ENCODE assay signal across 8 mouse cellular contexts in genomic region chr9:98986476-98987096, GRCm38 (mm10). TPM values are rescaled to one million over a fixed set of nuclear protein-coding genes. Genes with fewer than 3 reads are reported as not detected.
DNase-seq lines count a peak whose midpoint lies in the region; ATAC-seq and TF ChIP-seq lines count a peak whose summit lies in the region.

No protein-coding gene starts in this region.

- peak overlapping the region; percentile 53 for H3K4me2 ChIP-seq in forebrain, postnatal 0 days (ENCODE audit: low read depth)
- peak overlapping the region; percentile 100 for H3K4me2 ChIP-seq in lung, postnatal 0 days (replicated peaks; ENCODE audit: low read depth, low read length)

- H3K27me3 ChIP-seq in forebrain, postnatal 0 days (ENCODE audit: insufficient read depth, low read length), result 0 out of 2 replicates have a peak, but pooled peaks cover 5% of the 10 kb centered on the region
- peaks cover 3% of the 10 kb centered on the region; the same call in 1 of the 2 replicates for H3K27me3 ChIP-seq in lung, postnatal 0 days (replicated peaks; ENCODE audit: insufficient read depth, low read length)

- WGBS in lung, adult 2 months, result under 1% methylated on average over 49 of the region's 50 CpGs
- WGBS in forebrain, postnatal 0 days, result 2% methylated on average over 50 of the region's 50 CpGs
- WGBS in lung, postnatal 0 days, result 4% methylated on average over 43 of the region's 50 CpGs

- no peak for TF ChIP-seq POLR2A in lung, adult 2 months (IDR thresholded peaks at IDR 0.05; ENCODE audit: borderline replicate concordance, extremely low read depth, low read depth, low read length)

- H3K27ac ChIP-seq in forebrain, postnatal 0 days (ENCODE audit: low read depth, low read length), result no peak overlapping the region
- no peak overlapping the region for H3K27ac ChIP-seq in lung, postnatal 0 days (ENCODE audit: low read length)

- no peak for TF ChIP-seq EP300 in lung, postnatal 0 days (IDR thresholded peaks at IDR 0.05)

- DNase-seq in lung, adult 2 months, result no peak
- DNase-seq in lung, postnatal 25 days (ENCODE audit: low spot score), result no peak
- DNase-seq in adipocyte (ENCODE audit: low spot score), result peak; percentile 29
- peak; percentile 58 for DNase-seq in forebrain, postnatal 0 days
- DNase-seq in lung, postnatal 0 days (ENCODE audit: low spot score), result peak; percentile 32
- DNase-seq in urinary bladder, postnatal 4 days (ENCODE audit: low spot score in 2 of 2), result no peak
- no peak for DNase-seq in frontal cortex, postnatal 25 days (ENCODE audit: low spot score in 2 of 2)
- DNase-seq in ovary, postnatal 36 days (ENCODE audit: low spot score), result no peak

- ATAC-seq in forebrain, postnatal 0 days, result peak; percentile 66
- ATAC-seq in lung, postnatal 0 days, result peak; percentile 22

- no peaks in the 10 kb centered on the region for H3K9me3 ChIP-seq in forebrain, postnatal 0 days (ENCODE audit: low read length)
- H3K9me3 ChIP-seq in lung, postnatal 0 days (ENCODE audit: low read length), result no peaks in the 10 kb centered on the region

- peaks cover 5% of the 10 kb centered on the region; the same call in 1 of the 2 replicates for H3K4me1 ChIP-seq in lung, adult 2 months (ENCODE audit: control insufficient read depth, insufficient read depth, low read length)
- peaks cover 8% of the 10 kb centered on the region for H3K4me1 ChIP-seq in forebrain, postnatal 0 days (ENCODE audit: insufficient read depth)
- H3K4me1 ChIP-seq in lung, postnatal 0 days (ENCODE audit: insufficient read depth, low read depth, low read length), result no peaks in the 10 kb centered on the region

- H3K36me3 ChIP-seq in forebrain, postnatal 0 days (ENCODE audit: insufficient read depth), result no peaks in the 10 kb centered on the region
- no peaks in the 10 kb centered on the region for H3K36me3 ChIP-seq in lung, postnatal 0 days (ENCODE audit: insufficient read depth, low read length)

- H3K9ac ChIP-seq in forebrain, postnatal 0 days, result peak overlapping the region; percentile 77
- peak overlapping the region; percentile 51; the same call in 1 of the 2 replicates for H3K9ac ChIP-seq in lung, postnatal 0 days (replicated peaks; ENCODE audit: low read depth)

- no peak for TF ChIP-seq CTCF in lung, adult 2 months (IDR thresholded peaks at IDR 0.05; ENCODE audit: insufficient read depth, low read length)
- no peak for TF ChIP-seq CTCF in forebrain, postnatal 0 days (IDR thresholded peaks at IDR 0.05; ENCODE audit: low read depth)
- no peak for TF ChIP-seq CTCF in lung, postnatal 0 days (IDR thresholded peaks at IDR 0.05)

- peak overlapping the region; percentile 68 for H3K4me3 ChIP-seq in lung, adult 2 months (replicated peaks; ENCODE audit: extremely low read depth, low read depth, low read length)
- H3K4me3 ChIP-seq in forebrain, postnatal 0 days (ENCODE audit: low read depth, low read length), result peak overlapping the region; percentile 91
- H3K4me3 ChIP-seq in lung, postnatal 0 days (ENCODE audit: low read depth, low read length), result peak overlapping the region; percentile 68

RNA-seq across cellular contexts. Expression of gene Faim, which starts 0.4 kb away (rescaled TPM):
- 5.2 and 6.6 TPM in 2 replicates for polyA plus RNA-seq in lung, adult 2 months (2012; rRNA removed)
- 50.7 and 53.9 TPM in 2 replicates for total RNA-seq in forebrain, postnatal 0 days (2014; rRNA removed)
- 101 and 106 TPM in 2 replicates for polyA plus RNA-seq in forebrain, postnatal 0 days (2015; fragmentation: Nextera tagmentation; extraction: Ambion mirVana)
- 35.3 and 38.4 TPM in 2 replicates for polyA plus RNA-seq in lung, postnatal 0 days (2015; fragmentation: Nextera tagmentation; extraction: Ambion mirVana)

RNA-seq across cellular contexts. Expression of gene Foxl2, which starts 31.5 kb away (rescaled TPM):
- polyA plus RNA-seq in lung, adult 2 months (2012; rRNA removed), result not detected in 2 replicates
- total RNA-seq in forebrain, postnatal 0 days (2014; rRNA removed), result 0.08 and 0.71 TPM in 2 replicates
- 0.43 and 0.61 TPM in 2 replicates for polyA plus RNA-seq in forebrain, postnatal 0 days (2015; fragmentation: Nextera tagmentation; extraction: Ambion mirVana)
- not detected in 2 replicates for polyA plus RNA-seq in lung, postnatal 0 days (2015; fragmentation: Nextera tagmentation; extraction: Ambion mirVana)

RNA-seq across cellular contexts. Expression of gene Gm1123, which starts 48.9 kb away (rescaled TPM):
- polyA plus RNA-seq in lung, adult 2 months (2012; rRNA removed), result 0.38 TPM in 1 of 2 replicates, not detected in the other
- 0.29 TPM in 1 of 2 replicates, not detected in the other for total RNA-seq in forebrain, postnatal 0 days (2014; rRNA removed)
- polyA plus RNA-seq in forebrain, postnatal 0 days (2015; fragmentation: Nextera tagmentation; extraction: Ambion mirVana), result not detected in 2 replicates
- polyA plus RNA-seq in lung, postnatal 0 days (2015; fragmentation: Nextera tagmentation; extraction: Ambion mirVana), result 0.12 TPM in 1 of 2 replicates, not detected in the other

Comparison
In these comparisons a context has a peak if more than half of its experiments do, and no peak if none do; other contexts are left out.
1. DNase-seq: peak in adipocyte (single experiment), forebrain, postnatal 0 days (single experiment) and lung, postnatal 0 days (single experiment); none in lung, adult 2 months (single experiment), lung, postnatal 25 days (single experiment), urinary bladder, postnatal 4 days (0 of 2), frontal cortex, postnatal 25 days (0 of 2) and ovary, postnatal 36 days (single experiment).
2. Peak in every context shown above with its lines, with median percentiles within 50 percentile points of each other: H3K4me3 ChIP-seq.